ENCODE assay signal across 13 mouse cellular contexts in the genomic region with DNA sequence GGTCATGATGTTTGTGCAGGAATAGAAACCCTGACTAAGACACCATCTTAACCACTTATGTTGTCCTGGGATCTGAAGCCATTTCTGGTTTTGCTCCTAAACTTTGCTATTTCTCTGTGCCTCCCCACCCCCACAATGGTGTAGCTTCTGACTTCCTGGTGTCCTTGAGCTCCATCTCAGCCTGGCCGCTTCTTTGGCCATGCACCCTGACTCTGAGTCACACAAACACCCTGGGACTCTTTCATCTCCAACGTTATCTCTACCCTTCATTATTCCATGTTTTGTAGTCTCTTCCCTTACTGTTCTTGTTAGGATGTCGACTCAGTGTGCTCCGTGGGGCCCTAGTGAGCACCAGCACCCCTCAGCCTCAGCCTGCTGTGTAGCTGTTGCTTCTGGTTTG.
"Had no signal": no experiment of that assay in that cellular context is flagged by ENCODE, and none has a peak within 500 bp of the region (broad histone marks: within the 10 kb centered on the region; RNA-seq: fewer than 3 reads in every experiment).

No protein-coding gene starts in this region.

- DNase-seq: gastrocnemius, postnatal 14 days; heart, adult 2 months; heart, postnatal 10 days; heart, postnatal 4 days; kidney, adult 18-20 months; kidney, adult 8-10 months; kidney, postnatal 10 days; kidney, postnatal 25 days; layer of hippocampus, adult 9-11 months; layer of hippocampus, postnatal 36 days; liver; liver, embryonic 13.5 days; liver, postnatal 0 days had no signal
